Mouse (Mus musculus) heart, embryonic 15.5 days (tissue): ENCODE measurements around the gene Aagab. TPM values are rescaled to one million over a fixed set of nuclear protein-coding genes. Genes with fewer than 3 reads are reported as not detected.

Source experiments
- ATAC-seq: fragments of 200-750 bp; cut with Nextera tagmentation; replicated peaks from 2 replicates; pipeline ENCODE4 v1.8.0; 2017; ENCODE audit warnings: low read depth, moderate TSS enrichment; ENCODE audit not compliant: insufficient number of reproducible peaks, insufficient read depth, low FRiP score
- H3K27ac ChIP-seq: fragments of 300-500 bp; sonication (generic); 2 replicates; pipeline ENCODE4 v1.5.1; 2015; ENCODE audit warnings: mild to moderate bottlenecking, inconsistent platforms
- H3K27me3 ChIP-seq: fragments of 300-500 bp; sonication (generic); 2 replicates; pipeline ENCODE4 v1.6.1; 2015; ENCODE audit warnings: inconsistent platforms
- H3K36me3 ChIP-seq: fragments of 300-500 bp; sonication (generic); 2 replicates; pipeline ENCODE4 v1.6.1; 2015; ENCODE audit warnings: mild to moderate bottlenecking, inconsistent platforms
- H3K4me1 ChIP-seq: fragments of 300-500 bp; sonication (generic); replicated peaks from 2 replicates; pipeline ENCODE4 v1.6.1; 2015; ENCODE audit warnings: inconsistent platforms
- H3K4me2 ChIP-seq: fragments of 300-500 bp; sonication (generic); 2 replicates; pipeline ENCODE4 v1.6.1; 2015; ENCODE audit warnings: inconsistent platforms, mild to moderate bottlenecking, moderate library complexity
- H3K4me3 ChIP-seq: fragments of 300-500 bp; sonication (generic); 2 replicates; pipeline ENCODE4 v1.5.1; 2015; ENCODE audit warnings: mild to moderate bottlenecking, inconsistent platforms
- H3K9ac ChIP-seq: fragments of 300-500 bp; sonication (generic); 2 replicates; pipeline ENCODE4 v1.6.1; 2015; ENCODE audit warnings: mild to moderate bottlenecking, inconsistent platforms
- H3K9me3 ChIP-seq: fragments of 300-500 bp; sonication (generic); replicated peaks from 2 replicates; pipeline ENCODE4 v1.6.1; 2016; ENCODE audit warnings: inconsistent platforms
- WGBS: fragments of 180-500 bp; shearing (Covaris S2); methylation state at CpG from one replicate; pipeline ENCODE4 v1.1.7; 2015; ENCODE audit warnings: mixed read lengths; 5-methylcytosine and 5-hydroxymethylcytosine counted together
- polyA plus RNA-seq: library from polyadenylated mRNA; unstranded; fragments of >200 nt; fragmentation: Nextera tagmentation; extraction: Ambion mirVana; gene quantifications from 2 replicates; pipeline ENCODE4 v1.2.1, GENCODE M21; 2015

Aagab gene
- polyA plus RNA-seq, 1 experiment from 2014 or later = 24.7 TPM

DNA sequence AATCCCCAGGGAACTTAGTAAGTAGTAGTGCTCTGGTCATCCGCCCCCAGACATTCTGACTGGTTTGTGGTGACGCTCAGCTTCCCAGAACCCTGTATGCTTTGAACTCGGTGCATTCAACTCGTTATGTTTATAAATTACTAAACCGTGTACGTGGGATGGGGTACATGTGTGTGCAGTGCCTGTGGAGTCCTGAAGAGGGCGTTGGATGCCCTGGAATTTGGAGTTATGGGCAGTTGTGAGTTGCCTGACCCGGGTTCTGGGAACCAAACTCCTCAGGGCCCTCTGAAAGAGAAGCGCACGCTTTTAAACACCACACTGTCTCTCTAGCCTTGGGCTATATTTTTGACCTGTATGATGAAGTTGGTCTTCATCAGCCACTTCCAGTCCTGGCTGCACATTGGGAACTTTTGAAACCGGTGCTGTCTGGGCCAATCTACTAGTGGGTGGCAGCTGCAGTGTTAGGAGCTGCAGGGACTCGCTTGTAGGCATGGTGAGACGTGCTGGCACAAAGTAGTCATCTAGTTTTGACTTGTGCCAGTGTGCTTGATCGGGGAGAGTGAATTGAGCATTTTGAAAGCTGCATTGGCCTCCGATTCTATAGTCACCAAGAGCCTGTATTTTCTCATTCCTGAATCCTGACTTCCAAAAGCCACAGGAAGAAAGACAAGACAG lies 21.6 kb downstream of the Aagab start:
- Histone ChIP-seq H3K9me3 (no peaks in the 10 kb centered on the region), H3K4me3 (no peak overlapping the region), H3K36me3 (peaks cover 9% of the 10 kb centered on the region; the same call in 1 of the 2 replicates), H3K4me2 (no peak overlapping the region), H3K9ac (no peak overlapping the region), H3K27ac (no peak overlapping the region), H3K27me3 (no peaks in the 10 kb centered on the region), H3K4me1 (no peaks in the 10 kb centered on the region)
- WGBS = 91% methylated on average over 15 of the region's 15 CpGs
- no peak for ATAC-seq

GRCm38 (mm10) chr9:63625090-63625756 lies 22.8 kb downstream of the Aagab start:
- H3K4me2 ChIP-seq = no peak overlapping the region
- 87% methylated on average over 9 of the region's 9 CpGs for WGBS
- no peak overlapping the region for H3K4me3 ChIP-seq
- no peaks in the 10 kb centered on the region for H3K4me1 ChIP-seq
- no peaks in the 10 kb centered on the region for H3K27me3 ChIP-seq
- no peak overlapping the region for H3K9ac ChIP-seq
- no peak for ATAC-seq
- no peak overlapping the region for H3K27ac ChIP-seq
- H3K9me3 ChIP-seq = no peaks in the 10 kb centered on the region
- peaks cover 16% of the 10 kb centered on the region; the same call in 1 of the 2 replicates for H3K36me3 ChIP-seq

GRCm38 (mm10) chr9:63632045-63632444 lies 29.6 kb downstream of the Aagab start:
- Histone ChIP-seq H3K36me3 (peaks cover 9% of the 10 kb centered on the region; the same call in 1 of the 2 replicates), H3K27me3 (no peaks in the 10 kb centered on the region), H3K27ac (no peak overlapping the region), H3K4me1 (no peaks in the 10 kb centered on the region), H3K4me3 (no peak overlapping the region), H3K9me3 (no peaks in the 10 kb centered on the region), H3K4me2 (no peak overlapping the region), H3K9ac (no peak overlapping the region)
- ATAC-seq = no peak
- WGBS = 93% methylated on average over 4 of the region's 4 CpGs

- Histone ChIP-seq H3K9ac (no peak overlapping the region), H3K36me3 (peaks cover 8% of the 10 kb centered on the region; the same call in 1 of the 2 replicates), H3K27me3 (no peaks in the 10 kb centered on the region), H3K4me1 (no peaks in the 10 kb centered on the region), H3K27ac (no peak overlapping the region), H3K4me2 (no peak overlapping the region), H3K9me3 (no peaks in the 10 kb centered on the region), H3K4me3 (no peak overlapping the region)
- 88% methylated on average over 11 of the region's 11 CpGs for WGBS
- no peak for ATAC-seq
These were observed 30.5 kb downstream of the Aagab start for GRCm38 (mm10) chr9:63632924-63633323.

GRCm38 (mm10) chr9:63633334-63633733 lies 30.9 kb downstream of the Aagab start:
- Histone ChIP-seq H3K27ac (no peak overlapping the region), H3K9me3 (no peaks in the 10 kb centered on the region), H3K4me3 (no peak overlapping the region), H3K36me3 (peaks cover 8% of the 10 kb centered on the region; the same call in 1 of the 2 replicates), H3K27me3 (no peaks in the 10 kb centered on the region), H3K4me1 (no peaks in the 10 kb centered on the region), H3K4me2 (no peak overlapping the region), H3K9ac (no peak overlapping the region)
- ATAC-seq = no peak
- WGBS = 81% methylated on average over 7 of the region's 7 CpGs

DNA sequence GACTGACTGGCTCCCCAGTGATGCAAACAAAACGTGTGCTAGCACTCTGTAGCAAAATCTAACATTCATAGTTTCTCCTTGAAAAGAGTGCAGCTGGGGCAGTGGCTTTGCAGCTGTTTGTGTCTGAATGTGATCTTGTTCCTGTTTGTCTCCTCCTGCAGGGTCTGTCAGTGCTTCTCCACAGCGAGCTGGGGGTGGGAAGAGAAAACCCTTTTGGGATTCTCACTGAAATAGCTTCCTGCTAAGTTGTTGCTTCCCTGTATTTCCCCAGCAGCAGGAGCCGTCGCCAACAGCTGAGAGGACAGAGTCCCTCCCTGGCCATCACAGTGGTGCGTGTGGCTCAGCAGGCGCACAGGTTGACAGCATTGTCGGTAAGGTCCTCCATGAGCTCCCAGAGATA lies 33.7 kb downstream of the Aagab start:
- no peak overlapping the region for H3K4me2 ChIP-seq
- 63% methylated on average over 7 of the region's 7 CpGs for WGBS
- H3K4me3 ChIP-seq = no peak overlapping the region
- H3K9me3 ChIP-seq = no peaks in the 10 kb centered on the region
- H3K27me3 ChIP-seq = no peaks in the 10 kb centered on the region
- H3K9ac ChIP-seq = no peak overlapping the region
- no peak overlapping the region for H3K27ac ChIP-seq
- no peak for ATAC-seq
- H3K36me3 ChIP-seq = peaks cover 16% of the 10 kb centered on the region; the same call in 1 of the 2 replicates
- H3K4me1 ChIP-seq = no peaks in the 10 kb centered on the region

- H3K4me2 ChIP-seq = no peak overlapping the region
- no peaks in the 10 kb centered on the region for H3K9me3 ChIP-seq
- ATAC-seq = no peak
- peaks cover 9% of the 10 kb centered on the region; the same call in 1 of the 2 replicates for H3K4me1 ChIP-seq
- no peak overlapping the region for H3K9ac ChIP-seq
- H3K4me3 ChIP-seq = no peak overlapping the region
- peaks cover 22% of the 10 kb centered on the region; the same call in 1 of the 2 replicates for H3K36me3 ChIP-seq
- no peak overlapping the region for H3K27ac ChIP-seq
- WGBS = 87% methylated on average over 4 of the region's 4 CpGs
- no peaks in the 10 kb centered on the region for H3K27me3 ChIP-seq
These were observed 39.7 kb downstream of the Aagab start for GRCm38 (mm10) chr9:63641983-63642646.

DNA sequence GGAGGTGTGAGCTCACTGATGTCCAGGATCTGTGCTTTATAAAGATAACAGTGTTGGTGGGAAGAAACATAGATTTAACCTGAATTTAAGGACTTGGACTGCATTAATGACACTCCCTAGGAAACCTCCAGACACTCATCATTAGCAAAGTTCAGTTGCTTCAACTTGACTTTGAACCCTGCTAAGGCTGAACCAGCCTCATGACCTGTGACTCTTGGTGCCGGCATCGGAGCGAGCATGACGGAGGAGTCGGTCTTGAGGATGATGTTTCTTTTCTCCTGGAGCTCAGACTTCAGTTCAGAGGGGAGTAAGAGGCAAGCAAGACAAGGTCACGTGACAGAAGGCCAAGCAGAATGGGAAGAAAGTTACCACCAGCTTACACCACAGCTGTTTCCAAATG lies 41.6 kb downstream of the Aagab start:
- Histone ChIP-seq H3K9ac (no peak overlapping the region), H3K36me3 (peaks cover 27% of the 10 kb centered on the region; the same call in 1 of the 2 replicates), H3K4me3 (no peak overlapping the region), H3K4me1 (peaks cover 18% of the 10 kb centered on the region), H3K4me2 (no peak overlapping the region), H3K27me3 (no peaks in the 10 kb centered on the region), H3K27ac (no peak overlapping the region), H3K9me3 (no peaks in the 10 kb centered on the region)
- ATAC-seq = no peak
- WGBS = 90% methylated on average over 6 of the region's 6 CpGs

GRCm38 (mm10) chr9:63645084-63645483 lies 42.6 kb downstream of the Aagab start:
- H3K9ac ChIP-seq = no peak overlapping the region
- peaks cover 34% of the 10 kb centered on the region for H3K36me3 ChIP-seq
- no peaks in the 10 kb centered on the region for H3K9me3 ChIP-seq
- peaks cover 18% of the 10 kb centered on the region for H3K4me1 ChIP-seq
- no peak overlapping the region for H3K27ac ChIP-seq
- 72% methylated on average over 8 of the region's 8 CpGs for WGBS
- no peak overlapping the region for H3K4me3 ChIP-seq
- no peaks in the 10 kb centered on the region for H3K27me3 ChIP-seq
- no peak for ATAC-seq
- H3K4me2 ChIP-seq = no peak overlapping the region

DNA sequence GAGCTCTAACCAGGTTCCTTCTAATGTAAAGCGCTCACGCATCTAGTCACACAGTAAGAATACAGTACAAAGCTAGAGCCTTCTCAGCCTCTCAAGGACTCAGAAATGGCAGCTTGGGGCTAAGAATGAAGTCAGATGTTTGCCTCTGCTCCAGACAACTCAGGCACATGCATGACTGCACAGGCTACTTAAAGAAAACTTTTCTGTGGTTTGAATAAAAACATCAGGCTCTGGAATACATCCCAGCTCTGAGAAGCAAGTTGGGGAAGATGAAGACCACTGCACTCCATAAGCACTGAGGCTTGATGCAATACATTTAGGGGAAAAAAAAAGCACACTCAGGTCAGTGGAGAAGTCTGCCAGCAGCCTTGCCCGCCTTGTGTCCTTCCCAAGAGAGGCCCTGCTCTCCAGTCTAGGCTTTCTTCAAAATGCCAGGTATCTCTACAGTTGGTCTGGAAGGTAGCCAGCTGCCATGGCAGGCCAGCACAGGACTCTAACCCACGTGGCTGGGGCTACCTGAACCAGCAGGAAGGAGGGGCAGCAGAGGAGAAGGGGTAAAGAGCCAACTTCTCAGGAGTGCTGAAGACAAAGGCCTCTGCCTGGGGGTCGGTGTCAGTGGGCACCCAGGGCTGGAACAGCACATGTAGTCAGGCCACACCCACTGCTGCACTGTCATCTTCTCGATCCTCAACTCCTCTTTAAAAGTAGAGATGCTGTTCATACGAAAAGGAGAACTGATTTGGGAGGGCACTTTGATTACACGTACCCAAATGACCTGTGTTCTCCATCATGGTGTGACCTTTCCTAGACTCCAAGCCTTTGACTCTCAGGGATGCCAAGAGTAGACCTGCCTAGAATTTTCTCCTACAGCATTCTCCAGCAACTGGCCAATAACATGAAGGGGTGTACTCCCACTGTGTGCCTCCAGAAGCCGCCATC lies 45.4 kb downstream of the Aagab start:
- Histone ChIP-seq H3K4me3 (no peak overlapping the region), H3K9ac (no peak overlapping the region), H3K9me3 (no peaks in the 10 kb centered on the region), H3K4me2 (no peak overlapping the region), H3K27me3 (no peaks in the 10 kb centered on the region), H3K4me1 (peaks cover 33% of the 10 kb centered on the region), H3K36me3 (peaks cover 38% of the 10 kb centered on the region), H3K27ac (no peak overlapping the region)
- 74% methylated on average over 9 of the region's 9 CpGs for WGBS
- ATAC-seq = no peak

- H3K9me3 ChIP-seq = no peaks in the 10 kb centered on the region
- H3K27ac ChIP-seq = no peak overlapping the region
- H3K36me3 ChIP-seq = peaks cover 38% of the 10 kb centered on the region
- H3K9ac ChIP-seq = no peak overlapping the region
- no peaks in the 10 kb centered on the region for H3K27me3 ChIP-seq
- 76% methylated on average over 9 of the region's 9 CpGs for WGBS
- no peak overlapping the region for H3K4me3 ChIP-seq
- H3K4me2 ChIP-seq = no peak overlapping the region
- peaks cover 30% of the 10 kb centered on the region for H3K4me1 ChIP-seq
- ATAC-seq = no peak
These were observed 46.1 kb downstream of the Aagab start for GRCm38 (mm10) chr9:63648520-63648918.
